In genomic region chrX:51278270-51278669, GRCm38 (mm10) we compare ENCODE assay signal across 11 mouse cellular contexts.
DNase-seq lines count a peak whose midpoint lies in the region; ATAC-seq and TF ChIP-seq lines count a peak whose summit lies in the region.
"Had no signal": no experiment of that assay in that cellular context is flagged by ENCODE, and none has a peak within 500 bp of the region (broad histone marks: within the 10 kb centered on the region; RNA-seq: fewer than 3 reads in every experiment).

No protein-coding gene starts in this region.

- H3K4me1 ChIP-seq in forebrain, postnatal 0 days (ENCODE audit: insufficient read depth), result no peaks in the 10 kb centered on the region
- H3K4me1 ChIP-seq in forebrain, embryonic 12.5 days, result no peaks in the 10 kb centered on the region
- H3K4me1 ChIP-seq: midbrain, embryonic 15.5 days; stomach, embryonic 15.5 days had no signal

- ATAC-seq in forebrain, postnatal 0 days, result peak; percentile 45; the same call in 1 of the 2 replicates
- ATAC-seq in forebrain, embryonic 12.5 days (ENCODE audit: low FRiP score), result no peak
- ATAC-seq: midbrain, embryonic 15.5 days; Patski had no signal

- H3K4me2 ChIP-seq in forebrain, postnatal 0 days (ENCODE audit: low read depth), result no peak overlapping the region
- H3K4me2 ChIP-seq in forebrain, embryonic 12.5 days, result no peak overlapping the region
- H3K4me2 ChIP-seq: midbrain, embryonic 15.5 days; stomach, embryonic 15.5 days had no signal

- H3K27ac ChIP-seq in forebrain, postnatal 0 days (ENCODE audit: low read depth, low read length), result no peak overlapping the region
- no peak overlapping the region for H3K27ac ChIP-seq in forebrain, embryonic 12.5 days
- H3K27ac ChIP-seq: midbrain, embryonic 15.5 days; stomach, embryonic 15.5 days had no signal

- no peaks in the 10 kb centered on the region for H3K9me3 ChIP-seq in forebrain, postnatal 0 days (ENCODE audit: low read length)
- H3K9me3 ChIP-seq in forebrain, embryonic 12.5 days, result no peaks in the 10 kb centered on the region
- H3K9me3 ChIP-seq: midbrain, embryonic 15.5 days; stomach, embryonic 15.5 days had no signal

- no peak for TF ChIP-seq CTCF in forebrain, postnatal 0 days (IDR thresholded peaks at IDR 0.05; ENCODE audit: low read depth)

- DNase-seq in forebrain, postnatal 0 days, result peak; percentile 24
- DNase-seq in layer of hippocampus, adult 11-12 months (ENCODE audit: low spot score), result peak; percentile 2
- DNase-seq in layer of hippocampus, adult 9-10 months (ENCODE audit: low spot score), result no peak
- peak; percentile 2 to 46 for DNase-seq in frontal cortex, adult 2 months (ENCODE audit: extremely low spot score in 1 of 2, low spot score in 1 of 2)
- DNase-seq in right cerebral cortex, adult 18-20 months, result peak; percentile 24
- DNase-seq in natural killer cell, adult 2 months (ENCODE audit: low spot score in 2 of 2), result no peak
- no peak for DNase-seq in thymus, postnatal 4 days

- no peak overlapping the region for H3K9ac ChIP-seq in forebrain, postnatal 0 days
- no peak overlapping the region for H3K9ac ChIP-seq in forebrain, embryonic 12.5 days
- H3K9ac ChIP-seq: midbrain, embryonic 15.5 days; stomach, embryonic 15.5 days had no signal

- no peak overlapping the region for H3K4me3 ChIP-seq in forebrain, postnatal 0 days (ENCODE audit: low read depth, low read length)
- H3K4me3 ChIP-seq in forebrain, embryonic 12.5 days (replicated peaks), result no peak overlapping the region
- H3K4me3 ChIP-seq: midbrain, embryonic 15.5 days; stomach, embryonic 15.5 days had no signal

- H3K27me3 ChIP-seq in forebrain, postnatal 0 days (ENCODE audit: insufficient read depth, low read length), result no peaks in the 10 kb centered on the region
- no peaks in the 10 kb centered on the region for H3K27me3 ChIP-seq in forebrain, embryonic 12.5 days
- H3K27me3 ChIP-seq: midbrain, embryonic 15.5 days; stomach, embryonic 15.5 days had no signal

- no peaks in the 10 kb centered on the region for H3K36me3 ChIP-seq in forebrain, postnatal 0 days (ENCODE audit: insufficient read depth)
- H3K36me3 ChIP-seq in forebrain, embryonic 12.5 days (replicated peaks), result no peaks in the 10 kb centered on the region
- H3K36me3 ChIP-seq: midbrain, embryonic 15.5 days; stomach, embryonic 15.5 days had no signal

Comparison
In these comparisons a context has a peak if more than half of its experiments do, and no peak if none do; other contexts are left out.
1. DNase-seq: peak in forebrain, postnatal 0 days (single experiment), layer of hippocampus, adult 11-12 months (single experiment), frontal cortex, adult 2 months (2 of 2) and right cerebral cortex, adult 18-20 months (single experiment); none in layer of hippocampus, adult 9-10 months (single experiment), natural killer cell, adult 2 months (0 of 2) and thymus, postnatal 4 days (single experiment).